ENCODE assay signal across 17 mouse cellular contexts in genomic region chr12:55407888-55408287, GRCm38 (mm10).
"Had no signal": no experiment of that assay in that cellular context is flagged by ENCODE, and none has a peak within 500 bp of the region (broad histone marks: within the 10 kb centered on the region; RNA-seq: fewer than 3 reads in every experiment).

No protein-coding gene starts in this region.

- H3K4me3 ChIP-seq: liver, embryonic 13.5 days; liver, embryonic 15.5 days; midbrain, embryonic 10.5 days; midbrain, embryonic 12.5 days; myocyte; neural tube, embryonic 12.5 days; stomach, embryonic 15.5 days had no signal

- H3K4me2 ChIP-seq: liver, embryonic 13.5 days; liver, embryonic 15.5 days; lung, embryonic 14.5 days; midbrain, embryonic 12.5 days; neural tube, embryonic 12.5 days; stomach, embryonic 15.5 days had no signal

- H3K27ac ChIP-seq: liver, embryonic 13.5 days; liver, embryonic 15.5 days; midbrain, embryonic 10.5 days; midbrain, embryonic 12.5 days; neural tube, embryonic 12.5 days; stomach, embryonic 15.5 days had no signal

- DNase-seq: liver, embryonic 13.5 days; lung, adult 18-20 months; lung, embryonic 14.5 days; lung, postnatal 10 days; lung, postnatal 4 days; midbrain, embryonic 14.5 days; right cerebral cortex, postnatal 14 days; thymus, adult 18-20 months; thymus, postnatal 14 days; thymus, postnatal 36 days had no signal

- ATAC-seq: midbrain, embryonic 16.5 days had no signal

- H3K9ac ChIP-seq: liver, embryonic 13.5 days; liver, embryonic 15.5 days; lung, embryonic 14.5 days; midbrain, embryonic 12.5 days; neural tube, embryonic 12.5 days; stomach, embryonic 15.5 days had no signal

- H3K9me3 ChIP-seq: liver, embryonic 13.5 days; liver, embryonic 15.5 days; midbrain, embryonic 10.5 days; midbrain, embryonic 12.5 days; neural tube, embryonic 12.5 days; stomach, embryonic 15.5 days had no signal

- H3K4me1 ChIP-seq: liver, embryonic 13.5 days; liver, embryonic 15.5 days; midbrain, embryonic 10.5 days; midbrain, embryonic 12.5 days; neural tube, embryonic 12.5 days; stomach, embryonic 15.5 days had no signal

- H3K27me3 ChIP-seq: liver, embryonic 13.5 days; liver, embryonic 15.5 days; midbrain, embryonic 12.5 days; neural tube, embryonic 12.5 days; stomach, embryonic 15.5 days had no signal
